Mouse (Mus musculus): ENCODE measurements at regions not wholly inside any gene's neighbourhood (a gene's known extent, or its start where the extent isn't known, plus 50 kb on each side); places are given as distances from the start of the nearest gene placed in this dataset.
"Not testable (repeated sequence)": the region's sequence is repeated elsewhere in the genome, so short reads cannot be mapped to it uniquely, and the experiment has no call there.

DNA sequence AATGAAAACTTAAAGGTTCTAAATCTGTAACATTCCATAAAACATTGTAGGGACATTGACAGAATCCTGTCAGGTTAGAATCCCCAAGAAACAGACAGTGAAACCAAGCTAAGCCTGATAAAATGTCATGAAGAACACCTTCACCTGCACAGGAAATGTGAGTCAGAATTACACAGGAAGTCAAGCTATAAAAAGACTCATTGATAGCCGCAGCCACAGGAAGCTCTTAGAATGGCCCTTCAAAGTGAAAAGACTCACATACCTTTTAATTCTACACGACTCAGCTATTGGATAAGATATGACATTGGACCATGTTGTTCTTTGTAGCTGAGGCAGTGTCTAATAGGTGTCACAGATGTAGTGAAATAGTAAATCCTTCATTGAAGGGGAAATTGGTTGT lies 55.3 kb downstream of the Spin2c start:
- H3K36me3 ChIP-seq, result no peaks in the 10 kb centered on the region
- H3K4me2 ChIP-seq, result no peak overlapping the region
- H3K27ac ChIP-seq (replicated peaks), result no peak overlapping the region
- ATAC-seq (ENCODE audit: extremely low read depth, insufficient number of reproducible peaks, low FRiP score, low TSS enrichment), result no peak
- no peaks in the 10 kb centered on the region for H3K4me1 ChIP-seq
- no peak overlapping the region for H3K4me3 ChIP-seq
- WGBS, result 30% methylated on average over 2 of the region's 2 CpGs
- H3K9me3 ChIP-seq, result no peaks in the 10 kb centered on the region
- H3K9ac ChIP-seq, result no peak overlapping the region
- no peaks in the 10 kb centered on the region for H3K27me3 ChIP-seq (replicated peaks)

DNA sequence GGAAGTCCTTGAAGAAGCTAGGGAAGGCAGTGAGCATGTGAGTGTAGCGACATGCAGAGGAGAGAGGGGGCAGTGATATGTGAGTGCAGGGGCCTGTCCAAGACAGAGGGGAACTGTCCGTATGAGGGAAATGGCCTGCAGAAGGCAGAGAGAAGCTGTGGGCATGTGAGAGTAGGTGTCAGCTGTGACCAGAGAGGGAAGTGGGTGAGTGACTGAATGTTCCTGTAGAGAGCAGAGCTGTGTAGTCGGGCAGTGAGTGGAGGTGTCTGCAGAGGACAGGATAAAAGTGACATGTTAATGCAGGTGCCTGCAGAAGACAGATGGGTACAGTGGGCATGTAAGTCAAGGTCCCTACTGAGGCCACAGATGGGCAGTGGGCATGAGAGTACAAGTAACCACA lies 84.4 kb downstream of the Samt1 start:
- Histone ChIP-seq H3K9me3 (no peaks in the 10 kb centered on the region), H3K4me3 (no peak overlapping the region), H3K27ac (replicated peaks) (no peak overlapping the region), H3K9ac (no peak overlapping the region), H3K27me3 (replicated peaks) (no peaks in the 10 kb centered on the region), H3K4me2 (no peak overlapping the region), H3K36me3 (no peaks in the 10 kb centered on the region), H3K4me1 (no peaks in the 10 kb centered on the region)
- WGBS, result 57% methylated on average over 3 of the region's 3 CpGs
- ATAC-seq (ENCODE audit: extremely low read depth, insufficient number of reproducible peaks, low FRiP score, low TSS enrichment), result 0 out of 2 replicates have a peak, but pooled peaks have one; percentile 14

DNA sequence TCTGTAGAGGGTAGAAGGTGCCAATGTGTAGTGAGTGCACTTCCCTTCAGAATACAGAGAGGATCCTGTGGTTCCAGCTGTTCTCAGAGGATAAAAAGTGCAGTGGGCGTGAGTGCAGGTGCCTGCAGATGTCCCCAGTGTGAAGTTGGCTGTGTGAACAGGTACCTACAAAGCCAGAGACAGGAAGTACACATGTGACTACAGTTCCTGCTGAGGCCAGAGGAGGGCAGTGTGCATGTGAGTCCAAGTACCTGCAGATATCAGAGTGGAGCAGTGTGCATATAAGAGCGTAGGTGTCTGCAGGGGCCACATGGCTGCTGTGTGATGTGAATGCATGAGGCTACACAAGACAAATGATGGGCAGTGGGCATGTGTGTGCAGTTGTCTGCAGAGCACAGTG lies 79.9 kb downstream of the Samt1 start:
- H3K9ac ChIP-seq, result no peak overlapping the region
- WGBS, result 62% methylated on average over 2 of the region's 2 CpGs
- H3K4me2 ChIP-seq, result no peak overlapping the region
- no peak overlapping the region for H3K27ac ChIP-seq (replicated peaks)
- no peaks in the 10 kb centered on the region for H3K9me3 ChIP-seq
- no peaks in the 10 kb centered on the region for H3K27me3 ChIP-seq (replicated peaks)
- ATAC-seq (ENCODE audit: extremely low read depth, insufficient number of reproducible peaks, low FRiP score, low TSS enrichment), result no peak
- no peaks in the 10 kb centered on the region for H3K4me1 ChIP-seq
- H3K4me3 ChIP-seq, result no peak overlapping the region
- no peaks in the 10 kb centered on the region for H3K36me3 ChIP-seq

DNA sequence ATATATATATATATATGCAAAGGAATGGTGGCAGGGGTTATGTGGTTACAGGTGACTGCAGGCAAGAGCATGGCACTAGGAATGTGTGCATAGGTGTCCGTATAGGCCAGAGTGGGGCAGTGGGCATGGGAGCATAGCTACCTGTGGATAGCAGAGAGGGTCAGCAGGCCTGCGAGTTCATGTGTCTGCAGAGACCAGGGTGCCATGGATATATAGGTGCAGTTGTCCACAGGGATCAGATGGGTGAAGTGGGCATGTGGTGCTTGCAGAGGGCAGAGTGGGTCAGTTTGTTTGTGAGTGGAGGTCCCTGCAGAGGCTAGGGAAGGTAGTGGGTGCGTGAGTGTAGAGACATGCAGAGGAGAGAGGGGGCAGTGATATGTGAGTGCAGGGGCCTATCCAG lies 76.3 kb downstream of the Samt1 start:
- H3K27ac ChIP-seq (replicated peaks), result no peak overlapping the region
- no peaks in the 10 kb centered on the region for H3K9me3 ChIP-seq
- H3K4me2 ChIP-seq, result no peak overlapping the region
- H3K4me1 ChIP-seq, result no peaks in the 10 kb centered on the region
- H3K9ac ChIP-seq, result no peak overlapping the region
- H3K36me3 ChIP-seq, result no peaks in the 10 kb centered on the region
- H3K27me3 ChIP-seq (replicated peaks), result no peaks in the 10 kb centered on the region
- 89% methylated on average over 3 of the region's 3 CpGs for WGBS
- no peak overlapping the region for H3K4me3 ChIP-seq
- no peak for ATAC-seq (ENCODE audit: extremely low read depth, insufficient number of reproducible peaks, low FRiP score, low TSS enrichment)

DNA sequence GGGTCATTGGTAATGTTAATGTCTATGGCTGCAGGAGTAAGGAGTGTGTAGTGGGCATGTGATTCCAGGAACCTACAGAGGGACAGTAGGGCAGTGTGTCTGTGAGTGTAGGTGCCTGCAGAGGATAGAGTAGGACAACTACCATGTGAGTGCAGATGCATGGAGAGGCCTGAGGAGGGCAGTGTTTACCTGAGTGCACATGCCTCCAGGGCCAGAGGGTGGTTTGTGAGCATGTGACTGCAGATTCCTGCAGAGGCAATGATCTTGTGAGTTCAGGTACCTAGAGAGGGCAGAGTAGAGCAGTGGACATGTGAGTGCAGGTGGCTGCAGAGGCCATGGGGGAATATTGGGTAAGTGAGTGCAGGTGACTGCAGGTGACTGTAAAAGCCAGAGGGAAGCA lies 75.1 kb downstream of the Samt1 start:
- Histone ChIP-seq H3K4me1 (no peaks in the 10 kb centered on the region), H3K27me3 (replicated peaks) (no peaks in the 10 kb centered on the region), H3K27ac (replicated peaks) (no peak overlapping the region), H3K36me3 (no peaks in the 10 kb centered on the region), H3K9ac (no peak overlapping the region), H3K9me3 (no peaks in the 10 kb centered on the region), H3K4me2 (no peak overlapping the region), H3K4me3 (no peak overlapping the region)
- no peak for ATAC-seq (ENCODE audit: extremely low read depth, insufficient number of reproducible peaks, low FRiP score, low TSS enrichment)

DNA sequence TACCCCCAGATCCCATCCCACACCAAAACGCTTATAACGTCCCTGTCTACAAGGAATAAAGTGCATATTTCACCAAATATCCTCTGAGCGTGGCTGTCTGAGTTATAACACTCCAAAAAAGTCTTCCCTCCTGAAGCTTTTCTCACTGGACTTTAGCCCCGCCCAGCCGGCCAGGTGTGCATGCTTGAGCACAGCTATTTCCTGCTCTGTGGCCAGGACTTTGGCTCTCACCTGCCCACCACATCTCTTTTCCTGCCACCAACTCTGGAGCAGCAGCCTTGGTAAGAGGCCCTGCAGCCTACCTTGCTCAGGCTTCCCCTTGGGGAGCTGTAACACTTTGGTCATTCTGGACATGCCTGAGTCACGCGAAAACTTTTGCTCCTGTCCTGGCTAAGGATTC lies 72.4 kb downstream of the Samt1 start:
- 78% methylated on average over 7 of the region's 7 CpGs for WGBS
- no peak overlapping the region for H3K9ac ChIP-seq
- no peaks in the 10 kb centered on the region for H3K9me3 ChIP-seq
- no peaks in the 10 kb centered on the region for H3K4me1 ChIP-seq
- H3K4me3 ChIP-seq, result no peak overlapping the region
- no peak overlapping the region for H3K27ac ChIP-seq (replicated peaks)
- H3K36me3 ChIP-seq, result no peaks in the 10 kb centered on the region
- no peak for ATAC-seq (ENCODE audit: extremely low read depth, insufficient number of reproducible peaks, low FRiP score, low TSS enrichment)
- no peak overlapping the region for H3K4me2 ChIP-seq
- no peaks in the 10 kb centered on the region for H3K27me3 ChIP-seq (replicated peaks)

- not testable (repeated sequence) for H3K4me3 ChIP-seq; H3K4me1 ChIP-seq; H3K36me3 ChIP-seq; ATAC-seq (ENCODE audit: extremely low read depth, insufficient number of reproducible peaks, low FRiP score, low TSS enrichment); H3K27ac ChIP-seq (replicated peaks); H3K4me2 ChIP-seq; H3K9ac ChIP-seq; H3K9me3 ChIP-seq; H3K27me3 ChIP-seq (replicated peaks)
- WGBS, result 67% methylated on average over 3 of the region's 3 CpGs
These were observed 71.3 kb downstream of the Samt1 start for GRCm38 (mm10) chrX:153941130-153941529.
